ENCODE assay signal across 26 mouse cellular contexts in the genomic region with DNA sequence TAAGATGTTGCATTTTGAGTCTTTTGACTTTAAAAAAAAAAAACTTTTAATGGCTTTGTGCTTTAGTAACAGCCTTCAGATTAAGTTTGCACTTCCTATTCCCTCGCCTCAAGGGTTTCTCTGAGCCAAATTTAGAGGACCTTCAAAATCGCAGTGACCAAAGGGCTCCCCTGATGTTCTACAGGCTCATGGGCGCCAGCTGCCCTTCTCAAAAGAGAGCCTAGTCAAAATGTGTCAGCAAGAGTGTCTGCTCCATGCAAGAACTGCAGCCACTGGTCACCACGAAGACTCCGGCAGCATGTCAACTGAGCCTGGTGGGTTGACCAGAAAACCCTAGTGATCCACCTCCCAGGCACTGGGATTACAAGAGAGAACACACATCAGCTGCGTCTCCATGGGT.
DNase-seq lines count a peak whose midpoint lies in the region; ATAC-seq and TF ChIP-seq lines count a peak whose summit lies in the region.
"Had no signal": no experiment of that assay in that cellular context is flagged by ENCODE, and none has a peak within 500 bp of the region (broad histone marks: within the 10 kb centered on the region; RNA-seq: fewer than 3 reads in every experiment).

No protein-coding gene starts in this region.

- H3K27ac ChIP-seq in embryonic facial prominence, embryonic 12.5 days: 0 out of 2 replicates have a peak overlapping the region, but pooled peaks have one; percentile 36
- H3K27ac ChIP-seq in embryonic facial prominence, embryonic 10.5 days (replicated peaks): no peak overlapping the region; the same call in 1 of the 2 replicates
- H3K27ac ChIP-seq in intestine, embryonic 14.5 days (ENCODE audit: low read depth): no peak overlapping the region
- H3K27ac ChIP-seq in intestine, embryonic 15.5 days: no peak overlapping the region
- peak overlapping the region; percentile 28; the same call in 1 of the 2 replicates for H3K27ac ChIP-seq in stomach, embryonic 15.5 days
- H3K27ac ChIP-seq in stomach, postnatal 0 days (replicated peaks): no peak overlapping the region
- H3K27ac ChIP-seq: forebrain, embryonic 12.5 days; liver, embryonic 12.5 days; midbrain, embryonic 12.5 days; neural tube, embryonic 13.5 days had no signal

- H3K4me3 ChIP-seq in embryonic facial prominence, embryonic 12.5 days: no peak overlapping the region
- H3K4me3 ChIP-seq in embryonic facial prominence, embryonic 10.5 days: no peak overlapping the region
- H3K4me3 ChIP-seq in intestine, embryonic 14.5 days (ENCODE audit: low read depth, low read length): no peak overlapping the region
- H3K4me3 ChIP-seq in intestine, embryonic 15.5 days (replicated peaks): no peak overlapping the region
- no peak overlapping the region for H3K4me3 ChIP-seq in stomach, embryonic 15.5 days (replicated peaks)
- H3K4me3 ChIP-seq in stomach, postnatal 0 days (ENCODE audit: low read depth, low read length): no peak overlapping the region
- H3K4me3 ChIP-seq: forebrain, embryonic 12.5 days; limb, embryonic 13.5 days; liver, embryonic 12.5 days; megakaryocyte, embryonic 14.5 days; midbrain, embryonic 12.5 days; neural tube, embryonic 13.5 days had no signal

- TF ChIP-seq EP300 in stomach, postnatal 0 days (optimal IDR thresholded peaks at IDR 0.05): no peak

- TF ChIP-seq CTCF in stomach, postnatal 0 days (IDR thresholded peaks at IDR 0.05; ENCODE audit: low read depth): no peak

- peaks cover 8% of the 10 kb centered on the region for H3K4me1 ChIP-seq in embryonic facial prominence, embryonic 12.5 days
- H3K4me1 ChIP-seq in embryonic facial prominence, embryonic 10.5 days: peaks cover 8% of the 10 kb centered on the region
- no peaks in the 10 kb centered on the region for H3K4me1 ChIP-seq in intestine, embryonic 14.5 days (replicated peaks; ENCODE audit: control insufficient read depth, insufficient read depth, low read length)
- no peaks in the 10 kb centered on the region for H3K4me1 ChIP-seq in intestine, embryonic 15.5 days (replicated peaks)
- 0 out of 2 replicates have a peak, but pooled peaks cover 6% of the 10 kb centered on the region for H3K4me1 ChIP-seq in stomach, embryonic 15.5 days
- no peaks in the 10 kb centered on the region for H3K4me1 ChIP-seq in stomach, postnatal 0 days (replicated peaks; ENCODE audit: control insufficient read depth, insufficient read depth)
- H3K4me1 ChIP-seq: forebrain, embryonic 12.5 days; liver, embryonic 12.5 days; midbrain, embryonic 12.5 days; neural tube, embryonic 13.5 days had no signal

- DNase-seq in embryonic facial prominence, embryonic 10.5 days (ENCODE audit: low spot score): no peak
- DNase-seq in intestine, embryonic 14.5 days (ENCODE audit: low spot score): peak; percentile 31
- no peak for DNase-seq in stomach, postnatal 0 days (ENCODE audit: low spot score)
- DNase-seq in right cerebral cortex, postnatal 36 days (ENCODE audit: low spot score in 2 of 2): no peak
- DNase-seq: adrenal gland, adult 8-10 months; cerebellum, adult 2 months; cerebellum, postnatal 36 days; forebrain, postnatal 0 days; kidney, adult 8-10 months; kidney, postnatal 14 days; layer of hippocampus, adult 9-11 months; liver, postnatal 0 days; lung, postnatal 4 days; thymus, postnatal 14 days had no signal

- no peak overlapping the region for H3K9ac ChIP-seq in embryonic facial prominence, embryonic 12.5 days
- no peak overlapping the region for H3K9ac ChIP-seq in intestine, embryonic 14.5 days (ENCODE audit: low read length)
- no peak overlapping the region for H3K9ac ChIP-seq in intestine, embryonic 15.5 days
- no peak overlapping the region for H3K9ac ChIP-seq in stomach, embryonic 15.5 days
- no peak overlapping the region for H3K9ac ChIP-seq in stomach, postnatal 0 days (ENCODE audit: low read length)
- H3K9ac ChIP-seq: forebrain, embryonic 12.5 days; forebrain, postnatal 0 days; limb, embryonic 13.5 days; liver, embryonic 12.5 days; liver, postnatal 0 days; midbrain, embryonic 12.5 days; neural tube, embryonic 13.5 days had no signal

- no peaks in the 10 kb centered on the region for H3K36me3 ChIP-seq in embryonic facial prominence, embryonic 12.5 days
- no peaks in the 10 kb centered on the region for H3K36me3 ChIP-seq in embryonic facial prominence, embryonic 10.5 days (replicated peaks)
- H3K36me3 ChIP-seq in intestine, embryonic 14.5 days (ENCODE audit: control insufficient read depth, insufficient read depth, low read length): no peaks in the 10 kb centered on the region
- H3K36me3 ChIP-seq in intestine, embryonic 15.5 days: no peaks in the 10 kb centered on the region
- no peaks in the 10 kb centered on the region for H3K36me3 ChIP-seq in stomach, embryonic 15.5 days
- no peaks in the 10 kb centered on the region for H3K36me3 ChIP-seq in stomach, postnatal 0 days (ENCODE audit: control insufficient read depth, insufficient read depth, low read length)
- H3K36me3 ChIP-seq: forebrain, embryonic 12.5 days; limb, embryonic 13.5 days; liver, embryonic 12.5 days; midbrain, embryonic 12.5 days; neural tube, embryonic 13.5 days had no signal

- H3K9me3 ChIP-seq in embryonic facial prominence, embryonic 12.5 days: no peaks in the 10 kb centered on the region
- no peaks in the 10 kb centered on the region for H3K9me3 ChIP-seq in embryonic facial prominence, embryonic 10.5 days
- peaks cover 2% of the 10 kb centered on the region; the same call in 1 of the 2 replicates for H3K9me3 ChIP-seq in intestine, embryonic 14.5 days (ENCODE audit: control insufficient read depth, low read length)
- no peaks in the 10 kb centered on the region for H3K9me3 ChIP-seq in intestine, embryonic 15.5 days
- no peaks in the 10 kb centered on the region for H3K9me3 ChIP-seq in stomach, embryonic 15.5 days
- H3K9me3 ChIP-seq in stomach, postnatal 0 days (ENCODE audit: control insufficient read depth, low read length): no peaks in the 10 kb centered on the region
- H3K9me3 ChIP-seq: forebrain, embryonic 12.5 days; limb, embryonic 13.5 days; liver, embryonic 12.5 days; midbrain, embryonic 12.5 days; neural tube, embryonic 13.5 days had no signal

- no peak overlapping the region for H3K4me2 ChIP-seq in embryonic facial prominence, embryonic 12.5 days (replicated peaks)
- H3K4me2 ChIP-seq in intestine, embryonic 14.5 days (ENCODE audit: low read length): no peak overlapping the region
- H3K4me2 ChIP-seq in intestine, embryonic 15.5 days (replicated peaks): no peak overlapping the region
- no peak overlapping the region for H3K4me2 ChIP-seq in stomach, embryonic 15.5 days
- H3K4me2 ChIP-seq in stomach, postnatal 0 days (replicated peaks; ENCODE audit: low read depth): no peak overlapping the region
- H3K4me2 ChIP-seq: forebrain, embryonic 12.5 days; limb, embryonic 13.5 days; liver, embryonic 12.5 days; midbrain, embryonic 12.5 days; neural tube, embryonic 13.5 days had no signal

- ATAC-seq in embryonic facial prominence, embryonic 12.5 days (ENCODE audit: insufficient number of reproducible peaks, insufficient read depth, low FRiP score, low TSS enrichment): no peak
- ATAC-seq in intestine, embryonic 14.5 days (replicated peaks; ENCODE audit: low FRiP score, low TSS enrichment, low read depth): no peak
- ATAC-seq in intestine, embryonic 15.5 days: no peak
- ATAC-seq in stomach, embryonic 15.5 days (ENCODE audit: insufficient read depth, low FRiP score, low read depth): no peak
- ATAC-seq in stomach, postnatal 0 days (ENCODE audit: low FRiP score, low TSS enrichment): no peak
- ATAC-seq: forebrain, postnatal 0 days; hindbrain, embryonic 16.5 days; intestine, embryonic 16.5 days; liver, embryonic 12.5 days; liver, postnatal 0 days had no signal

- 86% methylated on average over 6 of the region's 6 CpGs for WGBS in embryonic facial prominence, embryonic 12.5 days
- WGBS in embryonic facial prominence, embryonic 10.5 days: 91% methylated on average over 6 of the region's 6 CpGs
- WGBS in intestine, embryonic 14.5 days: 88% methylated on average over 6 of the region's 6 CpGs
- WGBS in intestine, embryonic 15.5 days: 81% methylated on average over 6 of the region's 6 CpGs
- 87% methylated on average over 6 of the region's 6 CpGs for WGBS in stomach, embryonic 15.5 days
- WGBS in stomach, postnatal 0 days: 79% methylated on average over 6 of the region's 6 CpGs

- no peaks in the 10 kb centered on the region for H3K27me3 ChIP-seq in embryonic facial prominence, embryonic 12.5 days
- no peaks in the 10 kb centered on the region for H3K27me3 ChIP-seq in embryonic facial prominence, embryonic 10.5 days (replicated peaks; ENCODE audit: low read depth, poor library complexity, severe bottlenecking)
- H3K27me3 ChIP-seq in intestine, embryonic 14.5 days (replicated peaks; ENCODE audit: control insufficient read depth, insufficient read depth, low read length): no peaks in the 10 kb centered on the region
- H3K27me3 ChIP-seq in intestine, embryonic 15.5 days (replicated peaks): no peaks in the 10 kb centered on the region
- H3K27me3 ChIP-seq in stomach, embryonic 15.5 days (replicated peaks): no peaks in the 10 kb centered on the region
- H3K27me3 ChIP-seq in stomach, postnatal 0 days (ENCODE audit: control insufficient read depth, insufficient read depth, low read length): no peaks in the 10 kb centered on the region
- H3K27me3 ChIP-seq: CH12.LX; forebrain, embryonic 12.5 days; limb, embryonic 13.5 days; liver, embryonic 12.5 days; midbrain, embryonic 12.5 days; neural tube, embryonic 13.5 days had no signal

Comparison
In these comparisons a context has a peak if more than half of its experiments do, and no peak if none do; other contexts are left out.
1. H3K27ac ChIP-seq: peak in embryonic facial prominence, embryonic 12.5 days (single experiment) and stomach, embryonic 15.5 days (single experiment); none in embryonic facial prominence, embryonic 10.5 days (single experiment), intestine, embryonic 14.5 days (single experiment), intestine, embryonic 15.5 days (single experiment) and stomach, postnatal 0 days (single experiment).